Mouse (Mus musculus): Measurements from ENCODE around the gene Gm21188.
"Not testable (repeated sequence)": the region's sequence is repeated elsewhere in the genome, so short reads cannot be mapped to it uniquely, and the experiment has no call there.

The Gm21188 gene

GRCm38 (mm10) chr13:120026911-120027310 lies 25.1 kb downstream of the Gm21188 start, which contains the start of gene Gm36079:
Gene Gm36079, minus strand, starts transcription at chr13:120027011.
- not testable (repeated sequence) for DNase-seq (ENCODE audit: low spot score in 2 of 2)

GRCm38 (mm10) chr13:120026373-120026772 lies 25.6 kb downstream of the Gm21188 start:
- DNase-seq (ENCODE audit: low spot score in 2 of 2): not testable (repeated sequence)

- DNase-seq (ENCODE audit: low spot score in 2 of 2): not testable (repeated sequence)
These were observed 26.4 kb downstream of the Gm21188 start for GRCm38 (mm10) chr13:120025576-120025975.

GRCm38 (mm10) chr13:120025004-120025403 lies 27.0 kb downstream of the Gm21188 start:
- DNase-seq (ENCODE audit: low spot score in 2 of 2): not testable (repeated sequence)

GRCm38 (mm10) chr13:120024581-120024980 lies 27.4 kb downstream of the Gm21188 start:
- DNase-seq (ENCODE audit: low spot score in 2 of 2): not testable (repeated sequence)

DNA sequence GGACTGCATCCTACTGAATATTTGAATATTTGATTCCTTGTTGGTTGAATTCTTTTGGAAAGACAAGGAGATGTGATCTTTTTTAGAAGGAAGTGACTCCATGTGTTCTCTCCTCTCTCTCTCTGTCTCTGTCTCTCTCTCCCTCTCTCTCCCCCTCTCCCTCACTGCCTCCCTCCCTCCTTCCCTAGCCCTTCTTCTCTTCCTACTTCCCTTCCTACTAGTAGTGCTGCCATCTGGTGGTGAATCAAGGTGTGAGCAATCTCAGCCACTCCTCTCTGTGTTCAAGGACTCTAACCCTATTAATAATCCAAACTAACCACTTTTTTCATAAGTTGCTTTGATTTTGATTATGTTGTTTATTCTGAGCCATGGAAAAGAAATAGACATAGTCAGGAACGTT lies 30.5 kb downstream of the Gm21188 start:
- not testable (repeated sequence) for DNase-seq (ENCODE audit: low spot score in 2 of 2)

- not testable (repeated sequence) for DNase-seq (ENCODE audit: low spot score in 2 of 2)
These were observed 36.5 kb downstream of the Gm21188 start for GRCm38 (mm10) chr13:120015348-120016007.

DNA sequence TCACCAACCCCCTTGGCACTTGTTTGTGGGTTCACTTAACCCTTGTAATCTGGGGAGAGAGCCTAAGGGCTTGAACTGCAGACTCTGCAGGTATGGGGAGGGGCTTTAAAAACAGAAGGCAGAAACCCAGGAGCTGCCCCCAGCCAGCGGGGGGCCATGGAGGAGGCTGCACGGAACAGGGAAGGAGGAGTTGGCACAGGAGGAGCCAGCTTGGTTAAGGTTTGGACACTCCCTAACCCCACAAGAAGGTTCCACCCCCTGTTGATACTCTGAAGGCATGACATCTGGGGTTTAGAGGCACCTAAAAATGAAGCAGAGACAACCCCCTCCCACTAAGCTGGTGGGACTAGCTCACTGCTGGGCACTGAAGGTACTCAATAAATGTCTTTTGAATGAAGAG lies 38.0 kb downstream of the Gm21188 start:
- not testable (repeated sequence) for DNase-seq (ENCODE audit: low spot score in 2 of 2)

GRCm38 (mm10) chr13:120013544-120013943 lies 38.5 kb downstream of the Gm21188 start:
- DNase-seq (ENCODE audit: low spot score in 2 of 2): not testable (repeated sequence)

DNA sequence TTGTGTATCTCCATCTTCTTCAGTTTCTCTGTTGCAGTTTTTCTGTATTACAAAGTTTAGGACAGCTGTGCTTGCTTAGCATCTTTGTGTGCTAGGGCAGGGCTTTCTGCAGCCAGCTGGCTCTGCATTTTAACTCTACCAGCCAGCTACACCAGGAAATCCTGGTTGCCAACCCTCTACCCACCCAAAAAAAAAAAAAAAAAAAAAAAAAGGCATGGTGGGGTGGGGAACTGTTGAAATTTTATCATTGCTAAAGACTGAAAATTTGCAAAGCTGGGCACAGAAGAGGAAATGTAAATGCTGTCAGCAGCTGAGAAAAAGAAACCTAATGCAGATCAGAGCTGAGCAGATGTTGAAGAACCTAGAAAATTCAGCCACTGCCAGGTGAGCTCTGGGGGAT lies 41.9 kb downstream of the Gm21188 start:
- not testable (repeated sequence) for DNase-seq (ENCODE audit: low spot score in 2 of 2)

- not testable (repeated sequence) for DNase-seq (ENCODE audit: low spot score in 2 of 2)
These were observed 52.8 kb downstream of the Gm21188 start for GRCm38 (mm10) chr13:119999215-119999614.

DNA sequence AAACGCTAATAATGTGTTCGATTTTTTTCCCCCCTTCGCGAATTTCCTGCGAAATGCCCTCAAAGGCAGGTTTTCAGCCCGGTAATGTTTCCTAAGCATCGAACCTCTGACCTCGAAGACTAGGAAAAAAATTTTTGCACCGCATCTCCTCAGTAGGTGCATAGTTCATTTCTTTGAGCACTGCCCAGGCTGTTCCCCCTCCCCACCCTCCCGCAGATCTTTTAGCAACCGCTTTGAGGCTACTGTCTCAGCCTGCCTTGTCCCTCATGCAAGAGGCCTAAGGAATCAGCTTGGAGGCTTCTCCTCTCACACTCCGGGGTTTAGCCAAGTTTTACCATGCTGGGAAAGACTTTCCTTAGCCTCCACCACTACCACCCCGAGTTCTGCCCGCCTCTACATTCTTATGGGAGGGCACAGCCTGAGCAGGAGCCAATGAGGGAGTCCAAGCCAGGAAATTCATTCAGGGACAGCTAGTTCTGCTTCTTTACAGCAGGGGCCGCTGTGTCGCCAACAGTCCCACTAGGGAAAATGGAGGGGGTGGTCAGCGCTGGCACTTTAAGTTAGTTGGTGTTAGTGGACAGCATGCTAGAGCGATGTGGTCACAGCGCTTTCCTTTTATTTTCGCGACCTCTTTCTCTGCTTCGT lies 53.4 kb downstream of the Gm21188 start:
- not testable (repeated sequence) for DNase-seq (ENCODE audit: low spot score in 2 of 2)

- DNase-seq (ENCODE audit: low spot score in 2 of 2): not testable (repeated sequence)
These were observed 60.0 kb downstream of the Gm21188 start for GRCm38 (mm10) chr13:119991917-119992496.

DNA sequence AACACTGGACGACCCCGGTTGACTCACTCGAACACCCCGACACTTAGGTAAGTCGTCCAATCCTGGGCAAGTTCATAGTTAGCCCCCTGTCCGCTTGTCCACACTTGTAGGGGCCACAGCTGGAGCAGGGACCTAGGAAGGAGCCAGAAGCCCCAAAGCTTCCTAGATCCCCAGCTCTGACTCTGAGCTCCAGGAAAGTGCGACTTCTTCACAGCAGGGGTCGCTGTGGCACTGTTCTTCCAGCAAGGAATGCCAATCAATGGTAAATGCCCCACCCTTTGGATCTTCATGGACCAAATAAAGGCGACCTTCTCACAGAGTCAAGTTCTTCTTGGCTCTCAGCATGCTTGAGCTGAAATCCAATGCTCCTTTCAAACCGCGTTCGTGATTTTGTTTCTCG lies 60.7 kb downstream of the Gm21188 start:
- DNase-seq (ENCODE audit: low spot score in 2 of 2): not testable (repeated sequence)
